Mouse (Mus musculus) midbrain, embryonic 16.5 days (tissue): ENCODE data around the gene Loxl3. TPM values are rescaled to one million over a fixed set of nuclear protein-coding genes. Genes with fewer than 3 reads are reported as not detected.

Experiments
- ATAC-seq: fragments of 200-750 bp; cut with Nextera tagmentation; 2 replicates; pipeline ENCODE4 v1.8.0; 2017; ENCODE audit warnings: moderate TSS enrichment
- H3K27ac ChIP-seq: fragments of 300-500 bp; sonication (generic); 2 replicates; pipeline ENCODE4 v1.5.1; 2014; ENCODE audit warnings: mild to moderate bottlenecking, low read length, mixed read lengths
- H3K27me3 ChIP-seq: fragments of 300-500 bp; sonication (generic); 2 replicates; pipeline ENCODE4 v1.6.1; 2014; ENCODE audit warnings: low read depth, low read length, mixed read lengths; ENCODE audit not compliant: control insufficient read depth, insufficient read depth
- H3K36me3 ChIP-seq: fragments of 300-500 bp; sonication (generic); 2 replicates; pipeline ENCODE4 v1.6.1; 2014; ENCODE audit warnings: mild to moderate bottlenecking, low read length, moderate library complexity, mixed read lengths; ENCODE audit not compliant: control insufficient read depth, insufficient read depth
- H3K4me1 ChIP-seq: fragments of 300-500 bp; sonication (generic); 2 replicates; pipeline ENCODE4 v1.6.1; 2014; ENCODE audit warnings: mild to moderate bottlenecking, low read length, mixed read lengths; ENCODE audit not compliant: control insufficient read depth, insufficient read depth
- H3K4me2 ChIP-seq: fragments of 300-500 bp; sonication (generic); 2 replicates; pipeline ENCODE4 v1.6.1; 2014; ENCODE audit warnings: mild to moderate bottlenecking, low read length, mixed read lengths
- H3K4me3 ChIP-seq: fragments of 300-500 bp; sonication (generic); 2 replicates; pipeline ENCODE4 v1.5.1; 2014; ENCODE audit warnings: low read depth, mild to moderate bottlenecking, low read length, moderate library complexity, mixed read lengths
- H3K9ac ChIP-seq: fragments of 300-500 bp; sonication (generic); 2 replicates; pipeline ENCODE4 v1.6.1; 2014; ENCODE audit warnings: low read depth, low read length, mixed read lengths
- H3K9me3 ChIP-seq: fragments of 300-500 bp; sonication (generic); replicated peaks from 2 replicates; pipeline ENCODE4 v1.6.1; 2014; ENCODE audit warnings: mild to moderate bottlenecking, low read length, mixed read lengths; ENCODE audit not compliant: control insufficient read depth, poor library complexity, severe bottlenecking
- WGBS: fragments of 180-500 bp; shearing (Covaris S2); extraction: QIAGEN DNeasy Blood & Tissue Kit; methylation state at CpG from one replicate; pipeline ENCODE4 v1.1.7; 2014; 5-methylcytosine and 5-hydroxymethylcytosine counted together
- microRNA counts: library from miRNA; unstranded; fragments of <30 nt; microRNA quantifications from one replicate; lab custom pipeline; 2016
- microRNA-seq: library from miRNA; unstranded; fragments of <30 nt; microRNA quantifications from one replicate; pipeline ENCODE4, GENCODE M21; 2017
- polyA plus RNA-seq: library from polyadenylated mRNA; unstranded; fragments of >200 nt; fragmentation: Nextera tagmentation; extraction: Ambion mirVana; gene quantifications from 2 replicates; pipeline ENCODE4 v1.2.1, GENCODE M21; 2015

The Loxl3 gene
- polyA plus RNA-seq, 1 experiment from 2014 or later: 7.5 TPM

DNA sequence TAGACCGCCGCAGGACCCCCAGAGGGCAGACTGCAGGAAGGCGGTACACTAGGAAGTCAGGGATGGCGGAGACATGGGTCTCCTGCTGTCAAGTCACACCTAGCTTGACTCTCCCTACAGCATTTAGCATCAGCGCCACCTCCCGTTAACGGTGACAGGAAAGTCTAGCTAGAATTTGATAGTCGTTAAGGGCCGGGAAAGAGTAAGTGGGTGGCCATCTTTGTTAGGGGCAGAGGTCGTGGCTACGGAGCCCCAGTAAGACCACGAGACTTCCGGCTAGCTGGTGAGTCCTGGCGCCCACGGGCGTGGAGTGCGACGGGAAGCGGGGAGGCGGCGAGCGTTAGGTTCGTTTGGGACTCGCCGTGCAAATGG is 67.3 kb downstream of the Loxl3 start, which contains the start of the genes Ccdc142 and Gm42688:
Gene Ccdc142 (plus strand): TSS at position 286 of the 372 bp plus-strand sequence.
Gene Gm42688 (plus strand): TSS at position 302 of the 372 bp plus-strand sequence.
- Histone ChIP-seq H3K27ac (peak within 1 kb of the TSS; percentile 88), H3K4me3 (peak within 1 kb of the TSS; percentile 84), H3K36me3 (no peaks in the 10 kb centered on the region), H3K4me1 (peaks cover 16% of the 10 kb centered on the region), H3K4me2 (peak within 1 kb of the TSS; percentile 98), H3K27me3 (peaks cover 3% of the 10 kb centered on the region; the same call in 1 of the 2 replicates), H3K9me3 (no peaks in the 10 kb centered on the region), H3K9ac (peak within 1 kb of the TSS; percentile 94)
- ATAC-seq: peak; percentile 90
- WGBS: under 1% methylated on average over 25 of the region's 25 CpGs

DNA sequence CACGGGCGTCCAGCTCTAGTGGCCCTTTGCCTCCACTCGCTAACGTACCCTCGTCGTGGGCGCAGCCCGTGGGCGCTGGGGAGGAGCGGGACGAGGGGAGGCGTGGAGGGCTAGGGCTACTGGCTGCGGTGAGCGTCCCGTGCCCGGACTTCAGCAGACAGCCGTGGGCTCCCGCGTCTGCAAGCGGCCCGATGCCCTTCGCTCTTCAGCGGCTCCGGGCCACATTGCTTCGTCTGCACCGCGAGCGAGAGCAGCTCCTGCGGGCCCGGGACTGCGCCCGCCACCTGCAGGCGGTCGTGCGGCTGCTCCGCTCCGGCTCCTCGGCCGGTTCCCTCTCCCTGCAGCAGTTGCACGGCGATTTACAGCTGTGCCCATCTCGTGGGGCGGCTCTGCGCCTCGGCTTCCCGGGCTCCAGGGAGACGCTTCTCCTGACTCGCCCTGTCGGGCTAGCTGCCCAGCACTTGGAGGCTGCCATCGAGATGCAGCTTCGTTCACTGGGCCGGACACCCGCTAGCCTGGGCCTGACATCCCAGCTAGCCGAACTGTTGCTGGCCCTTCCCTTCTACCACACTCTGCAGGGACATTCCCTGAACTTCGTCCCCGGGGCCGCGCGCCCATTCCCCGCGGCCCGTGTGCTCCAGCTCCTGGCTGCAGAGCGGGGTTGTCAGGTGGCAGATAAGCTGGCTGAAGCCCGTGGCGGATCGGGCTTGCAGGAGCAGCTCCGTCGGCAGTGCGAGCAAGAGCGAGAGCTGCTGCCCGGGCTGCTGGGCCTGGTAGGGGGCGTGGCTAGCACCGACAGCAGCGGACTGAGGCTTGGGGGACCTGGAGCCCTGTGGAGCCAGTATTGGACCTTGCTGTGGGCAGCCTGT is 67.9 kb downstream of the Loxl3 start:
- under 1% methylated on average over 63 of the region's 74 CpGs for WGBS
- no peaks in the 10 kb centered on the region for H3K9me3 ChIP-seq
- H3K4me1 ChIP-seq: peaks cover 16% of the 10 kb centered on the region
- H3K9ac ChIP-seq: peak overlapping the region; percentile 94
- peak overlapping the region; percentile 88 for H3K27ac ChIP-seq
- peak; percentile 71 for ATAC-seq
- no peaks in the 10 kb centered on the region for H3K36me3 ChIP-seq
- H3K4me2 ChIP-seq: peak overlapping the region; percentile 98
- peaks cover 3% of the 10 kb centered on the region; the same call in 1 of the 2 replicates for H3K27me3 ChIP-seq
- peak overlapping the region; percentile 84 for H3K4me3 ChIP-seq

MicroRNAs within 50 kb of the gene (microRNA counts, 519-probe panel; counts per million panel counts)
- microRNA mmu-miR-3470a+mmu-miR-3470b (lab: Ali Mortazavi, UCI): 1,911 counts per million, percentile 42 among the panel's probes with 10 or more counts

Small RNA genes lying within 50 kb of the gene (microRNA-seq; reads per million reads assigned to microRNA genes)
- gene Mir3470a (not detected), gene Mir7040 (not detected)

Other genes starting within 250 kb of the Loxl3 start
- 18.9 and 20.3 TPM in 2 replicates for gene Sema4f, start 94.4 kb upstream of the Loxl3 start, polyA plus RNA-seq
- gene M1ap, start 87.3 kb upstream of the Loxl3 start, polyA plus RNA-seq: not detected in 2 replicates
- gene Dok1, start 702 bp upstream of the Loxl3 start, polyA plus RNA-seq: 1.7 and 1.8 TPM in 2 replicates
- gene Aup1, start 20.3 kb downstream of the Loxl3 start, polyA plus RNA-seq: 176 and 184 TPM in 2 replicates
- gene Htra2, start 21.1 kb downstream of the Loxl3 start, polyA plus RNA-seq: 76.1 and 87.8 TPM in 2 replicates
- 0.30 and 0.37 TPM in 2 replicates for gene Dqx1, start 23.7 kb downstream of the Loxl3 start, polyA plus RNA-seq
- gene Tlx2, start 36.1 kb downstream of the Loxl3 start, polyA plus RNA-seq: not detected in 2 replicates
- gene Pcgf1, start 43.7 kb downstream of the Loxl3 start, polyA plus RNA-seq: 50.4 and 52.5 TPM in 2 replicates
- not detected in 2 replicates for gene Lbx2, start 52.2 kb downstream of the Loxl3 start, polyA plus RNA-seq
- 5.2 and 5.9 TPM in 2 replicates for gene Ccdc142, start 67.4 kb downstream of the Loxl3 start, polyA plus RNA-seq
- 5.3 and 5.9 TPM in 2 replicates for gene Gm42688, start 67.4 kb downstream of the Loxl3 start, polyA plus RNA-seq
- 113 and 115 TPM in 2 replicates for gene Mrpl53, start 74.9 kb downstream of the Loxl3 start, polyA plus RNA-seq
- gene Mogs, start 81.3 kb downstream of the Loxl3 start, polyA plus RNA-seq: 20.9 and 21.6 TPM in 2 replicates
- 148 and 163 TPM in 2 replicates for gene Wbp1, start 87.4 kb downstream of the Loxl3 start, polyA plus RNA-seq
- gene Ino80b, start 91.3 kb downstream of the Loxl3 start, polyA plus RNA-seq: 13.3 and 14.5 TPM in 2 replicates
- 10.7 TPM in 2 replicates for gene Rtkn, start 101.3 kb downstream of the Loxl3 start, polyA plus RNA-seq
- gene Wdr54, start 122.2 kb downstream of the Loxl3 start, polyA plus RNA-seq: 20.1 and 22.9 TPM in 2 replicates
- gene 1700003E16Rik, start 122.2 kb downstream of the Loxl3 start, polyA plus RNA-seq: 11.4 and 16.3 TPM in 2 replicates
- 161 and 164 TPM in 2 replicates for gene Dctn1, start 131.7 kb downstream of the Loxl3 start, polyA plus RNA-seq
- 0.40 and 0.49 TPM in 2 replicates for gene Slc4a5, start 185.7 kb downstream of the Loxl3 start, polyA plus RNA-seq